Mouse (Mus musculus): ENCODE data around the gene Pbx4. TPM values are rescaled to one million over a fixed set of nuclear protein-coding genes. Genes with fewer than 3 reads are reported as not detected.

Pbx4 gene
- total and polyA plus RNA-seq, 3 experiments, result 0.23 to 0.68 (median 0.37) TPM

DNA sequence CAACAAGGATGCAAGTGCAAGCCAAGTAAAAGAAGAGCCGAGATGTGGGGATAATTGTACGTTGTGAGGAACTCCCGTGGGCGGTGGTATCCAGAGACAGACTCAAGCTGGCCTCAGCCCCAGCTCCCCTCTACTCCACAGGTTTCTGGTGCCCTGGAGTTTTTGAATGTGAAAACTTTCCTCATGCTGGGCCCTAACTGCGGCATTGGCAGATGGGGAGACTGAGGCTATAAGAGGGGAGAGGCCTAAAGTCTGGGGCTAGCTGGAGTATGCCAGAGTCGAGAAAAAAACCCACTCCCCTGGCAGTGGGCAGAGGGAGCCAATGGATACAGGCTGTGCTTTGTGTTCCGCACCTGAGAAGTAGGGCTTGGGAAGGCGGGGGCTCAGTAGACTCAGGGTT, 71.8 kb downstream of the Pbx4 start:
- Histone ChIP-seq H3K27me3 (ENCODE audit: control insufficient read depth, insufficient read depth, low read length) (no peaks in the 10 kb centered on the region), H3K79me2 (replicated peaks; ENCODE audit: control insufficient read depth, insufficient read depth, low read length) (no peaks in the 10 kb centered on the region; the same call in 1 of the 2 replicates), H3K4me1 (ENCODE audit: control insufficient read depth, insufficient read depth, low read length) (peaks cover 3% of the 10 kb centered on the region), H3K9ac (ENCODE audit: low read depth, low read length) (no peak overlapping the region), H3K27ac (no peak overlapping the region), H3K36me3 (ENCODE audit: control insufficient read depth, insufficient read depth, low read length) (no peaks in the 10 kb centered on the region), H3K4me3 (no peak overlapping the region)
- intact Hi-C loops (cut with DNase I), result loop anchor here (5.0 kb wide), 3 partner anchors 93 to 308 kb away; partner anchors contain the start of genes Gatad2a and Slc25a42
- WGBS, result 79% methylated on average over 8 of the region's 8 CpGs
- no peak for DNase-seq
- TF ChIP-seq CTCF (IDR thresholded peaks at IDR 0.05), result no peak
- no peak for TF ChIP-seq EP300 (IDR thresholded peaks at IDR 0.05; ENCODE audit: insufficient read depth, low read depth, low read length)
- TF ChIP-seq POLR2A (IDR thresholded peaks at IDR 0.05; ENCODE audit: insufficient read depth, low read depth, low read length), result no peak

DNA sequence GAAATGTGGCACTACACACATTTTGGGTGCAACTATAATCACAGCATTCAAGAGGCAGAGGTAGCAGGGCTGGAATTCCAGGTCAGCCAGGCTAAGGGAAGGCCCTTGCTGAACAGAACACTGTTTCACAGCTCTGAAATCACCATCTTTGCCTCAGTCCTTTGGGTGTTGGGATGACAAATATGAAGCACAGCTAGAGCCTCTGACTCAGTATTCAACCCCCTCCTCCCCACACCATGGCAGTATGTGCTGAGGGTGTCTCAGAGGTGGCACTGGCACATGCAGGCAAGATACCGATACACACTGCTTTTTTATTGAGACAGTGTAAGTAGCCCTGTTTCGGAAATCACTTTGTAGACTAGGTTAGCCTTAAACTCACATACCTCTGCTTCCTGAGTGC, 74.0 kb downstream of the Pbx4 start:
- intact Hi-C loops (cut with DNase I), result no loop called here
- H3K79me2 ChIP-seq (replicated peaks; ENCODE audit: control insufficient read depth, insufficient read depth, low read length), result no peaks in the 10 kb centered on the region
- H3K27ac ChIP-seq, result no peak overlapping the region
- peaks cover 2% of the 10 kb centered on the region; the same call in 1 of the 2 replicates for H3K4me1 ChIP-seq (ENCODE audit: control insufficient read depth, insufficient read depth, low read length)
- H3K36me3 ChIP-seq (ENCODE audit: control insufficient read depth, insufficient read depth, low read length), result no peaks in the 10 kb centered on the region
- no peak overlapping the region for H3K4me3 ChIP-seq
- H3K27me3 ChIP-seq (ENCODE audit: control insufficient read depth, insufficient read depth, low read length), result no peaks in the 10 kb centered on the region
- no peak overlapping the region for H3K9ac ChIP-seq (ENCODE audit: low read depth, low read length)
- no peak for DNase-seq
- WGBS, result 91% methylated on average over 2 of the region's 2 CpGs
- TF ChIP-seq POLR2A (IDR thresholded peaks at IDR 0.05; ENCODE audit: insufficient read depth, low read depth, low read length) (no peak), CTCF (IDR thresholded peaks at IDR 0.05) (no peak), EP300 (IDR thresholded peaks at IDR 0.05; ENCODE audit: insufficient read depth, low read depth, low read length) (no peak)

DNA sequence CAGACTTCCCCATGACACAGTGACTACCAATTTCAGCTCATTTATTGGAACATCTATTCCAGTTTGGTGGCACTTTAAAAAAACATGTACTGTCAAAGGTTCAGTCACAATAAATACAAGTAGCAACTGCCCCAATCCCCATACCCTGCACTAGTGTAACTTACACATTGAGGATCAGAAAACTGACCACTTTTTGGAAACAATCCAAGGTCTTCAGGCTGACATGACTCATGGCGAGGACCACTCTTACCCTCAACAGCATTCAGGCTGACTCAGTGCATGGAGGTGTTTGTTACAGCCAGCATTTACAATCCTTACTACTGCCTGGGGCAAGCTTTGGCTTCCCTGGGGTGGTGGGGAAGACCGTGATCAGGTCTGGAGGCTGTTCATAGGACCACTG, 74.8 kb downstream of the Pbx4 start:
- Histone ChIP-seq H3K79me2 (replicated peaks; ENCODE audit: control insufficient read depth, insufficient read depth, low read length) (no peaks in the 10 kb centered on the region), H3K4me1 (ENCODE audit: control insufficient read depth, insufficient read depth, low read length) (no peaks in the 10 kb centered on the region; the same call in 1 of the 2 replicates), H3K36me3 (ENCODE audit: control insufficient read depth, insufficient read depth, low read length) (no peaks in the 10 kb centered on the region), H3K27ac (no peak overlapping the region), H3K4me3 (no peak overlapping the region), H3K27me3 (ENCODE audit: control insufficient read depth, insufficient read depth, low read length) (no peaks in the 10 kb centered on the region), H3K9ac (ENCODE audit: low read depth, low read length) (no peak overlapping the region)
- intact Hi-C loops (cut with DNase I), result no loop called here
- TF ChIP-seq POLR2A (IDR thresholded peaks at IDR 0.05; ENCODE audit: insufficient read depth, low read depth, low read length) (no peak), EP300 (IDR thresholded peaks at IDR 0.05; ENCODE audit: insufficient read depth, low read depth, low read length) (no peak), CTCF (IDR thresholded peaks at IDR 0.05) (no peak)
- DNase-seq, result no peak
- 86% methylated on average over 2 of the region's 2 CpGs for WGBS

DNA sequence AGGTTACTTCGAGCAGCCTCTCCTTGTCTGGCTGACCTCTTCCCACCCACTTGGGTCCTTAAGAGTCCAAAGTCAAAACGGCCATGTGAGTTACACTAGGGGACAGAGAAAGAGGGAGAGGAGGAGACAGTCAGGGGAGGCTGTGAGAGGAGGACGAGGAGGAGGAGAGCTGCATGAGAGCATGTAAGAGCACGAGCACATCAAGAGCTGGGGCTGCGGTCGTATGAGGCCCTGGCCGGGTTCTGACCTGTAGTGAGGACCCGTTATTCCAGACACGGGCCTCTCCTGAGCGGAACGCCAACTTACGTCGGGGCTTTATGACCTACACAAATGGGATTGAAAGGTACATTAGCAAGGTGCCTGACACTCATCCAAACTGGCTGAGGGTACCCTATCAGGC, 79.6 kb downstream of the Pbx4 start:
- WGBS, result 90% methylated on average over 13 of the region's 13 CpGs
- intact Hi-C loops (cut with DNase I), result no loop called here
- DNase-seq, result no peak
- Histone ChIP-seq H3K27ac (no peak overlapping the region), H3K79me2 (replicated peaks; ENCODE audit: control insufficient read depth, insufficient read depth, low read length) (no peaks in the 10 kb centered on the region), H3K36me3 (ENCODE audit: control insufficient read depth, insufficient read depth, low read length) (no peaks in the 10 kb centered on the region), H3K9ac (ENCODE audit: low read depth, low read length) (no peak overlapping the region), H3K4me3 (no peak overlapping the region), H3K27me3 (ENCODE audit: control insufficient read depth, insufficient read depth, low read length) (no peaks in the 10 kb centered on the region), H3K4me1 (ENCODE audit: control insufficient read depth, insufficient read depth, low read length) (peaks cover 4% of the 10 kb centered on the region; the same call in 1 of the 2 replicates)
- TF ChIP-seq CTCF (IDR thresholded peaks at IDR 0.05), result no peak

DNA sequence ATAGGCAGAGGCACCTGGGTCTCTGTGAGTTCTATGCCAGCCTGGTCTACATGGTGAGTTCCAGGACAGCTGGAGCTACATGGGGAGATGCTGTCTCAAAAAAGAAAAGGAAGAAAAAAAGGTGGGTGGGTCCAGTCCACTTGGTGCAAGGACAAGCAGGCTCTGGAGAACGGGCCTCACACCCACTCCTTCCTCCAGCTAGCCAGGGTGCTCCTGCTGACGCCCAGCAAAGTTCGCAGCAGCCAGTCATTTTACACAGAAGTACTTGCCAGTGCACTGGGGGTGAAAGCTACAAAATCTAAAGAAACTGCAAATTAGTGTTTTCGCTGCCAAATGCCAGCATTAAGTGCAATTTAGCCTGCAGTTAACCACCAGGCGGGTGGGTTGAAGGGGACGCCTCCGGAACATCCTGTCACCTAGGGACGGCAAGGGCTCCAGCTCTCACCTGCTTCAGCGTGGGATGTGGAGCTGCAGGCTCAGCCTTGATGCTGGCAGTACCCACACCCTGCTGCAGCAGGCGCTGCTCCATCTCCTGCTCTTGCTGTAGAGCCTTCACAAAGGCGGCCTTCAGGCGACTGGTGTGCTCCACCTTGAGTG, 80.3 kb downstream of the Pbx4 start:
- Histone ChIP-seq H3K9ac (ENCODE audit: low read depth, low read length) (no peak overlapping the region), H3K4me3 (no peak overlapping the region), H3K27me3 (ENCODE audit: control insufficient read depth, insufficient read depth, low read length) (no peaks in the 10 kb centered on the region), H3K36me3 (ENCODE audit: control insufficient read depth, insufficient read depth, low read length) (no peaks in the 10 kb centered on the region), H3K27ac (no peak overlapping the region), H3K79me2 (replicated peaks; ENCODE audit: control insufficient read depth, insufficient read depth, low read length) (no peaks in the 10 kb centered on the region), H3K4me1 (ENCODE audit: control insufficient read depth, insufficient read depth, low read length) (peaks cover 4% of the 10 kb centered on the region; the same call in 1 of the 2 replicates)
- DNase-seq, result no peak
- 86% methylated on average over 12 of the region's 12 CpGs for WGBS
- intact Hi-C loops (cut with DNase I), result no loop called here
- no peak for TF ChIP-seq EP300 (IDR thresholded peaks at IDR 0.05; ENCODE audit: insufficient read depth, low read depth, low read length)
- TF ChIP-seq POLR2A (IDR thresholded peaks at IDR 0.05; ENCODE audit: insufficient read depth, low read depth, low read length), result no peak
- no peak for TF ChIP-seq CTCF (IDR thresholded peaks at IDR 0.05)

DNA sequence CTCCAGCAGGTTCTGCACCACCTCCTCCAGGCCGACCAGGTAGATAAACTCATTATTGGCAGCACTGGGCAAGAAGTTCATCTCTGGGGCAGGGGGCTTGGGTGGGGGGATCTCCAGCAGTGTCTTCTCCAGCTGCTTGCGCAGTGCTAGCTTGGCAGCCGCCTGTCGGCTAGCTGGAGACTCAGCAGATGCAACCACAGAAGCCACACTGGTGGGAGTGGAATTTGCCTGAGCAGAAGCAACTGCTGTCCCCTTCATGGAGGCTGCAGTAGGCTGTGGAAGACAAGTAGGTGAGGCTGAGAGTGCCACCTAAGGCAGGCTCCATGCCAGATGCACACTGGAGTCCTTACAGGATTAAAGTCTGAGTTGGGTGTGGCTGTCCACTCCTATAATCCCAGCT, 82.2 kb downstream of the Pbx4 start:
- DNase-seq, result no peak
- no peak for TF ChIP-seq POLR2A (IDR thresholded peaks at IDR 0.05; ENCODE audit: insufficient read depth, low read depth, low read length)
- no peak for TF ChIP-seq EP300 (IDR thresholded peaks at IDR 0.05; ENCODE audit: insufficient read depth, low read depth, low read length)
- TF ChIP-seq CTCF (IDR thresholded peaks at IDR 0.05), result no peak
- Histone ChIP-seq H3K79me2 (replicated peaks; ENCODE audit: control insufficient read depth, insufficient read depth, low read length) (peaks cover 2% of the 10 kb centered on the region; the same call in 1 of the 2 replicates), H3K4me3 (no peak overlapping the region), H3K9ac (ENCODE audit: low read depth, low read length) (no peak overlapping the region), H3K27ac (no peak overlapping the region), H3K27me3 (ENCODE audit: control insufficient read depth, insufficient read depth, low read length) (no peaks in the 10 kb centered on the region), H3K4me1 (ENCODE audit: control insufficient read depth, insufficient read depth, low read length) (peaks cover 6% of the 10 kb centered on the region), H3K36me3 (ENCODE audit: control insufficient read depth, insufficient read depth, low read length) (no peaks in the 10 kb centered on the region)
- 84% methylated on average over 4 of the region's 4 CpGs for WGBS
- intact Hi-C loops (cut with DNase I), result loop anchor here (2.0 kb wide), 1 partner anchor 40 kb away; no protein-coding TSS in a partner anchor
